Mouse (Mus musculus): Measurements from ENCODE around the gene Tmem127. TPM values are rescaled to one million over a fixed set of nuclear protein-coding genes. Genes with fewer than 3 reads are reported as not detected.
"Not testable (repeated sequence)": the region's sequence is repeated elsewhere in the genome, so short reads cannot be mapped to it uniquely, and the experiment has no call there.

Tmem127 gene
- polyA plus RNA-seq, 1 experiment: 1.9 TPM

DNA sequence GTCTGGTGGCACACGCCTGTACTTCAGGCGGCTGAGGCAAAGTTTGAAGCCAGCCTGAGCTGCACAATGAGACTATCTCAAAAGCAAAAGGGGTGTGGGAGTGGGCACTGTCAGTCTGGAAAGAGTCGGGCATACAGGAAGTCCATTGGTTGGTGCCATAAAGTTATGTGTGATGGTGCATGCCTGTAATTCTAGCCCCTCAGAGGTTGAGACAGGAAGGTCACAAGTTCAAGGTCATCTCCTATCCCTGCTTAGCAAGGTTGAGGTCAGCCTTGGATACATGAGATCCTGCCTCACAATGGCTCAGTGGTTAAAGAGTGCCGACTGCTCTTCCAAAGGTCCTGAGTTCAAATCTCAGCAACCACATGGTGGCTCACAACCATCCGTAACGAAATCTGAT is 7.6 kb downstream of the Tmem127 start:
- Histone ChIP-seq H3K4me3 (replicated peaks) (no peak overlapping the region), H3K9me3 (ENCODE audit: control insufficient read depth, low read length) (no peaks in the 10 kb centered on the region), H3K27me3 (ENCODE audit: control insufficient read depth) (no peaks in the 10 kb centered on the region), H3K36me3 (ENCODE audit: control insufficient read depth) (peaks cover 91% of the 10 kb centered on the region), H3K4me1 (ENCODE audit: control insufficient read depth) (peaks cover 22% of the 10 kb centered on the region)
- TF ChIP-seq TAL1 (IDR thresholded peaks at IDR 0.05; ENCODE audit: low read length) (no peak), GATA1 (IDR thresholded peaks at IDR 0.05; ENCODE audit: low read length) (no peak)

DNA sequence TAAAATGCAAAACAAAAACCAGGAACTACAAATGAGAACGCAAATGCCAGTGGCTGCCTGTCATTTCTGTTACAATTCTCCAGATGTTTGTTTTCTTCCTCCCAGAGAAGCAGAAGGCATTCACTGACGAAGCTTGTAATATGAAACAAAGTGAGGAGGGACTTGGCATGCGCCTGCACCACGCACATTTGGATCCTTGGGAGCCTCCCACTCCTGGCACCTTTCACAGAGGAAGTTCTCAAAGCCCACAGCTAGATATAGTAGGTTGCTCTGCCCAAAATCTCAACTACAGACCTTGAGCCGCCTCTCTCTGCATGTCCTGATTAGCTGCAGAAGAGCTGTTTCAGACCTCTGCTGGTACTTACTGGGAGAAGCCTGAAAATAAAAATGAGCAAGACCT is 11.6 kb downstream of the Tmem127 start:
- Histone ChIP-seq H3K9me3 (ENCODE audit: control insufficient read depth, low read length) (no peaks in the 10 kb centered on the region), H3K36me3 (ENCODE audit: control insufficient read depth) (peaks cover 60% of the 10 kb centered on the region), H3K4me1 (ENCODE audit: control insufficient read depth) (peaks cover 10% of the 10 kb centered on the region), H3K4me3 (replicated peaks) (no peak overlapping the region), H3K27me3 (ENCODE audit: control insufficient read depth) (no peaks in the 10 kb centered on the region)
- no peak for TF ChIP-seq TAL1 (IDR thresholded peaks at IDR 0.05; ENCODE audit: low read length)

DNA sequence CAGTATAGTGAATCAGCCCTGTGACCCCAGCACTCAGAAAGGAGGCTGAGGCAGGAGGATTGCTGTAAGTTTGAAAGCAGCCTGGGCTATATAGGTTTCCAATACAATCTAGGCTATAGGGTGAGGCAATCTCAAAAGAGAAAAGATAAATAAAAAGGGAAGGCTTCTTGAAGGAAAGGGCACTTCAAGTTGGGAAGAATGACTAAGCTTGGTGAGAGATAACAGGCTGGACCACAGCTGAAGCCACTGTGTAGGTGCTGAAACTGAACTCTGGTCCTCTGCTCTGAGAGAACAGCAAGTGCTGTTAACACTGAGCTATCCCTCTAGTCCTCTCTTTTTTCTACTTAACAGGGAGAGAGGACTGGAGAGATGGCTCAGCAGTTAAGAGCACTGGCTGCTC is 14.8 kb downstream of the Tmem127 start:
- Histone ChIP-seq H3K9me3 (ENCODE audit: control insufficient read depth, low read length) (no peaks in the 10 kb centered on the region), H3K4me3 (replicated peaks) (no peak overlapping the region), H3K27me3 (ENCODE audit: control insufficient read depth) (no peaks in the 10 kb centered on the region), H3K36me3 (ENCODE audit: control insufficient read depth) (peaks cover 33% of the 10 kb centered on the region), H3K4me1 (ENCODE audit: control insufficient read depth) (peaks cover 16% of the 10 kb centered on the region)
- TF ChIP-seq GATA1 (IDR thresholded peaks at IDR 0.05; ENCODE audit: low read length): no peak
- no peak for TF ChIP-seq TAL1 (IDR thresholded peaks at IDR 0.05; ENCODE audit: low read length)

DNA sequence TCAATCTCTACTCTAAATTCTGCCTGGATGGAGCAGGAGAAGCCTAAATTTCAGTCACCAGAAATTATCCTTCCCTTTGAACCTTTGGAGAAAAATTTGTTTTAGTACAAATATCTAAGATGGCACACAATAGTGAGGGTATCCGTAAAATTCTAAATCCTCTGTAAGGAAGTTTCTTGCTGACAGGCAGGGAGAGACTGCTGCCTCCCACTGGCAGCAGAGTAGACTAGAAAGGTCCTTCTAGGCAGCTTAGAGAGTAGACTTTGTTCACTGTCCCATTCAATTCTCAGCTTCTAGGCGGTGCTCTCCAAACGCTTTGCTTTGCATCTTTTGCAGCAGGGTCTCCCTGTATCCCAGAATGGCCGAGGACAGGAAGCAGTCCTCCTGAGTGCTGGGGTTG is 20.1 kb downstream of the Tmem127 start:
- H3K4me3 ChIP-seq (replicated peaks): no peak overlapping the region
- peaks cover 12% of the 10 kb centered on the region for H3K36me3 ChIP-seq (ENCODE audit: control insufficient read depth)
- no peaks in the 10 kb centered on the region for H3K27me3 ChIP-seq (ENCODE audit: control insufficient read depth)
- H3K9me3 ChIP-seq (ENCODE audit: control insufficient read depth, low read length): no peaks in the 10 kb centered on the region
- no peak for TF ChIP-seq GATA1 (IDR thresholded peaks at IDR 0.05; ENCODE audit: low read length)
- no peak for TF ChIP-seq TAL1 (IDR thresholded peaks at IDR 0.05; ENCODE audit: low read length)
- peaks cover 36% of the 10 kb centered on the region for H3K4me1 ChIP-seq (ENCODE audit: control insufficient read depth)

DNA sequence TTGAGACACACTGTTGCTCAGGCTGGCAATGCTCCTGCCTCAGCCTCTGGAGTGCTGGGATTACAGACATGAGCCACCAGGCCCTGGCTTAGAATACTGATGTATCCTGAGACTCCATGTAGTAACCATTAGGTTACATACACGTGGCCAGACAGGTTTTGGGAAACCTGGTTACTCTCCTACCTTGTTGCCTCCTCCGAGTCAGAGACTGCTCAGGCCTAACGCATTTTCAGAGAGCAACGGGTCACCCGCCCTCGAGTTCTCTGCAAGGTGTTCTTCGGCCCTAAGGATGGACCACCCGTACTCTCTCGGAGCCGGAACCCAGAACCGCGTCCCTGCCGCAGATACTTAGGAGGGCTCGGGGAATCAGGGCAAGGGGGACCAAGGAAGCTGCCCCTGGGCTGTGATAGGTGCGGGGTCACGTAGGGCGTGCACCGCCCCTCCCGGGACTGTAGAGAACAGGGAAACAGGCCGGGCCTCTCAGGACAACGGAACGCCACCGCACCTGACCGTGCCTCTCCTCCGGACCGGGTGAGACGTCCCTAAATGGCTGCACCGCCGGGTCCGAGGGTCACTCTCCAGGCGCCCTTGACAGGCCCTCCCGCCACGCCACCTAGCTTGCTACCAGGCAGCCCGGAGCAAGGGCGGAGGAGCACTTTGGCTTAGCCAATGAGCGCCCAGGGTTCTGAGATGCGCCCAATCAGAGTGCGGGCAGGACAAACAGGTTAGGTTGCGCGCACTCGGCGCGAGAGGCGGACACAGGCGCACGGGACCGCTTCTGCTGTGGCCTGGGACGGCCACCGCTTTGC is 22.0 kb downstream of the Tmem127 start, which contains the start of gene Stard7:
TSS of gene Stard7 (plus strand) at position 728 of the 809 bp plus-strand sequence.
- Histone ChIP-seq H3K4me1 (ENCODE audit: control insufficient read depth) (peaks cover 35% of the 10 kb centered on the region), H3K4me3 (replicated peaks) (peak within 1 kb of the TSS; percentile 74), H3K27me3 (ENCODE audit: control insufficient read depth) (no peaks in the 10 kb centered on the region), H3K36me3 (ENCODE audit: control insufficient read depth) (peaks cover 17% of the 10 kb centered on the region), H3K9me3 (ENCODE audit: control insufficient read depth, low read length) (no peaks in the 10 kb centered on the region)
- no peak for TF ChIP-seq GATA1 (IDR thresholded peaks at IDR 0.05; ENCODE audit: low read length)
- no peak for TF ChIP-seq TAL1 (IDR thresholded peaks at IDR 0.05; ENCODE audit: low read length)

- no peak for TF ChIP-seq TAL1 (IDR thresholded peaks at IDR 0.05; ENCODE audit: low read length)
- H3K36me3 ChIP-seq (ENCODE audit: control insufficient read depth): peaks cover 23% of the 10 kb centered on the region
These were observed 22.8 kb downstream of the Tmem127 start for GRCm38 (mm10) chr2:127270300-127271041.

GRCm38 (mm10) chr2:127271042-127271515 is 23.4 kb downstream of the Tmem127 start:
- Histone ChIP-seq H3K9me3 (ENCODE audit: control insufficient read depth, low read length) (no peaks in the 10 kb centered on the region), H3K4me3 (replicated peaks) (peak overlapping the region; percentile 74), H3K4me1 (ENCODE audit: control insufficient read depth) (peaks cover 41% of the 10 kb centered on the region), H3K27me3 (ENCODE audit: control insufficient read depth) (no peaks in the 10 kb centered on the region), H3K36me3 (ENCODE audit: control insufficient read depth) (peaks cover 23% of the 10 kb centered on the region)
- TF ChIP-seq GATA1 (IDR thresholded peaks at IDR 0.05; ENCODE audit: low read length) (no peak), TAL1 (IDR thresholded peaks at IDR 0.05; ENCODE audit: low read length) (no peak)

More at GRCm38 (mm10) chr2:127270300-127271041, 22.8 kb downstream of the Tmem127 start:
- Histone ChIP-seq H3K27me3 (ENCODE audit: control insufficient read depth) (no peaks in the 10 kb centered on the region), H3K4me3 (replicated peaks) (peak overlapping the region; percentile 74), H3K4me1 (ENCODE audit: control insufficient read depth) (peaks cover 39% of the 10 kb centered on the region), H3K9me3 (ENCODE audit: control insufficient read depth, low read length) (no peaks in the 10 kb centered on the region)

DNA sequence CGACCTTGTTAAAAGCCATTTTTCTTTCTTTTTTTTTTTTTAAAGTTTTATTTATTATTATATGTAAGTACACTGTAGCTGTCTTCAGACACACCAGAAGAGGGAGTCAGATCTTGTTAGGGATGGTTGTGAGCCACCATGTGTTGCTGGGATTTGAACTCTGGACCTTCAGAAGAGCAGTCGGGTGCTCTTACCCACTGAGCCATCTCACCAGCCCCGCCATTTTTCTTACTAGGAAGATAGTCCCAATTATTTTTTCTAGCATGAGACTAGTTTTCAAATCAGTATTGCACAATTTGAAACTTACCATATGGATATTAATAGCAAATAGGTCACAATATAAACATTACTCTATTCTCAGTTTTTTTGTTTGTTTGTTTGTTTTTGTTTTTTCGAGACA is 24.3 kb downstream of the Tmem127 start:
- peaks cover 41% of the 10 kb centered on the region for H3K4me1 ChIP-seq (ENCODE audit: control insufficient read depth)
- peaks cover 20% of the 10 kb centered on the region for H3K36me3 ChIP-seq (ENCODE audit: control insufficient read depth)
- not testable (repeated sequence) for H3K9me3 ChIP-seq (ENCODE audit: control insufficient read depth, low read length); H3K27me3 ChIP-seq (ENCODE audit: control insufficient read depth)
- H3K4me3 ChIP-seq (replicated peaks): peak overlapping the region; percentile 74

DNA sequence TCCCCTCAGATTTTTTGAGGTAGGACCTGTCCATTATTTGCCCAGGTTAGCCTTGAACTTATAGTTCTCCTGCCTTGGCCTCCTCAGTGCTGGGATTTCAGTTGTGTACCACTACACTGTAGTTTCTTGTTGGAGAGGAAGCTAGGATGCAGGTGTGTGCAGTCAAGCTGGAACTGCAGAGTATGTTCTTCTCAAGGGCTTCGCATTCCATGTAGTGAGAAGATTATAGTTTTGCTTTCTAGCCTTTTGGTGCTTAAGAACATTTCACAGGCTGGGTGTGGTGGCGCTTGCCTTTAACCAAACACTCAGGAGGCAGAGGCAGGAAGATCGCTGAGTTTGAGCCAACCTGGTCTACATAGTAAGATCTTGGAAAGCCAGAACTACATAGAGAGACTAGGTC is 25.1 kb downstream of the Tmem127 start:
- Histone ChIP-seq H3K27me3 (ENCODE audit: control insufficient read depth) (no peaks in the 10 kb centered on the region), H3K36me3 (ENCODE audit: control insufficient read depth) (peaks cover 18% of the 10 kb centered on the region), H3K9me3 (ENCODE audit: control insufficient read depth, low read length) (no peaks in the 10 kb centered on the region), H3K4me1 (ENCODE audit: control insufficient read depth) (peaks cover 41% of the 10 kb centered on the region), H3K4me3 (replicated peaks) (no peak overlapping the region)
- TF ChIP-seq GATA1 (IDR thresholded peaks at IDR 0.05; ENCODE audit: low read length): no peak
- TF ChIP-seq TAL1 (IDR thresholded peaks at IDR 0.05; ENCODE audit: low read length): no peak
